Mouse (Mus musculus): Measurements from ENCODE around the gene Dido1. TPM values are rescaled to one million over a fixed set of nuclear protein-coding genes. Genes with fewer than 3 reads are reported as not detected.

Gene Dido1
- total RNA-seq (2012; rRNA removed) (27.9 and 30.1 TPM in 2 replicates), polyA plus RNA-seq (2012; ENCODE audit: insufficient read depth in 1 of 2, insufficient read length in 2 of 2, low read depth in 1 of 2, low replicate concordance in 2 of 2, missing spikeins in 1 of 2) (10 to 100 TPM; 17.8 to 35.1 TPM)

DNA sequence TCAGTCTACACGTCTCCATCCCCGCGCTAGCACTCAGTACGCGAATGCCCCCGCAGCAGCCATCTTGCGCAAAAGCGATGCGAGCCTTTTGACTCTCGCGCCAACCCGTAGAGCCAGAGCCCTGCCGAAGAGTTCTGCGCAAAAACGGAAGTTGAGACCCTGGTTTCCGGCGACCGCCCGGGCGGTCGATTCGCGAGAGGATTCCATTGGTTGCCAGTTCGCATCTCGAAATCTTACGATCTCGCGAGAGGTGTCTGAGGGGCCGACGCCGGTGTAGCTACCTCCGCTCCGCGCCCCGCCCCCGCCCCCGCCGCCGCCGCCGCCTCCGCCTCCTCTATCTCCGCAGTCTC lies at the start of gene Dido1, which contains the start of gene Gid8:
Gene Dido1 (minus strand): TSS at position 77 of the 350 bp plus-strand sequence.
Gene Gid8 (plus strand): TSS at position 195 of the 350 bp plus-strand sequence.
- peak within 1 kb of the TSS; percentile 95 for H3K9ac ChIP-seq (ENCODE audit: control insufficient read depth, low read depth, low read length, poor library complexity, severe bottlenecking)
- H3K79me2 ChIP-seq (ENCODE audit: control insufficient read depth, insufficient read depth, low read length, poor library complexity): peaks cover 65% of the 10 kb centered on the region
- TF ChIP-seq POLR2A (IDR thresholded peaks at IDR 0.05; ENCODE audit: control insufficient read depth in 1 of 2, insufficient read depth in 1 of 2, low read depth in 1 of 2, low read length in 2 of 2, poor library complexity in 1 of 2): peak in 1 of 2 experiments; percentile 78; a peak in 2 of 4 replicates
- TF ChIP-seq NELFE (IDR thresholded peaks at IDR 0.05; ENCODE audit: low read depth, low read length): peak; percentile 77
- TF ChIP-seq CHD2 (IDR thresholded peaks at IDR 0.05; ENCODE audit: low read length): peak; percentile 92
- no peak for TF ChIP-seq JUND (IDR thresholded peaks at IDR 0.05; ENCODE audit: low read depth, low read length)
- TF ChIP-seq RAD21 (IDR thresholded peaks at IDR 0.05; ENCODE audit: low read depth, low read length): no peak
- TF ChIP-seq BHLHE40 (IDR thresholded peaks at IDR 0.05; ENCODE audit: borderline replicate concordance, low read depth, low read length): no peak
- TF ChIP-seq ELF1 (IDR thresholded peaks at IDR 0.05; ENCODE audit: low read depth, low read length): peak; percentile 80
- no peak for TF ChIP-seq CTCF (IDR thresholded peaks at IDR 0.05 in 2 of 3, conservative IDR thresholded peaks at IDR 0.05 in 1 of 3; ENCODE audit: control insufficient read depth in 1 of 3, insufficient read depth in 1 of 3, low read depth in 2 of 3, low read length in 3 of 3, poor library complexity in 1 of 3, severe bottlenecking in 1 of 3)
- peak; percentile 82 for TF ChIP-seq KAT2A (conservative IDR thresholded peaks at IDR 0.05; ENCODE audit: low read depth, low read length)
- no peak for TF ChIP-seq POLR2AphosphoS5 (IDR thresholded peaks at IDR 0.05; ENCODE audit: borderline replicate concordance, low read depth, low read length)
- TF ChIP-seq SMC3 (IDR thresholded peaks at IDR 0.05; ENCODE audit: low read depth, low read length): no peak
- TF ChIP-seq MAZ (IDR thresholded peaks at IDR 0.05; ENCODE audit: low read depth, low read length): peak; percentile 73
- TF ChIP-seq NRF1 (IDR thresholded peaks at IDR 0.05; ENCODE audit: insufficient read depth, low read depth, low read length, poor library complexity, severe bottlenecking): peak; percentile 85
- no peak for TF ChIP-seq MYB (IDR thresholded peaks at IDR 0.05; ENCODE audit: low read depth, low read length)
- no peak for TF ChIP-seq MYC (IDR thresholded peaks at IDR 0.05; ENCODE audit: low read depth, low read length)
- peak; percentile 74 for TF ChIP-seq TCF12 (IDR thresholded peaks at IDR 0.05; ENCODE audit: low read depth, low read length)
- TF ChIP-seq TBP (IDR thresholded peaks at IDR 0.05; ENCODE audit: low read depth, low read length): peak; percentile 89
- TF ChIP-seq HCFC1 (IDR thresholded peaks at IDR 0.05; ENCODE audit: low read depth, low read length): peak; percentile 96
- TF ChIP-seq CHD1 (IDR thresholded peaks at IDR 0.05; ENCODE audit: low read depth, low read length): no peak
- peak; percentile 68; the same call in 1 of the 2 replicates for TF ChIP-seq ZMIZ1 (IDR thresholded peaks at IDR 0.05; ENCODE audit: low read depth, low read length)
- TF ChIP-seq SIN3A (IDR thresholded peaks at IDR 0.05; ENCODE audit: low read length): peak; percentile 91
- peak; percentile 79; the same call in 1 of the 2 replicates for TF ChIP-seq MXI1 (IDR thresholded peaks at IDR 0.05; ENCODE audit: low read depth, low read length)
- peak; percentile 47; the same call in 1 of the 2 replicates for TF ChIP-seq POLR2AphosphoS2 (IDR thresholded peaks at IDR 0.05; ENCODE audit: low read length)
- TF ChIP-seq USF1 (IDR thresholded peaks at IDR 0.05; ENCODE audit: low read depth, low read length): no peak
- TF ChIP-seq MAFK (IDR thresholded peaks at IDR 0.05; ENCODE audit: borderline replicate concordance, low read depth, low read length): no peak
- TF ChIP-seq RCOR1 (IDR thresholded peaks at IDR 0.05; ENCODE audit: low read depth, low read length): no peak
- peak; percentile 98 for DNase-seq (ENCODE audit: low read depth, low spot score)
- peaks cover 9 to 33% of the 10 kb centered on the region in 2 experiments for H3K4me1 ChIP-seq (ENCODE audit: control insufficient read depth in 1 of 2, insufficient read depth in 2 of 2, low read length in 2 of 2)
- peak within 1 kb of the TSS; percentile 84 for H3K27ac ChIP-seq (ENCODE audit: control insufficient read depth, low read depth, low read length)
- H3K36me3 ChIP-seq (ENCODE audit: control insufficient read depth in 1 of 2, insufficient read depth in 2 of 2, low read length in 2 of 2): peaks cover 8 to 43% of the 10 kb centered on the region in 2 experiments
- H3K9me3 ChIP-seq (replicated peaks; ENCODE audit: insufficient read depth, low read length): no peaks in the 10 kb centered on the region
- peak within 1 kb of the TSS; percentile 86 to 99 for H3K4me3 ChIP-seq (ENCODE audit: control insufficient read depth in 1 of 2, insufficient read depth in 1 of 2, low read depth in 2 of 2, low read length in 2 of 2)
- H3K27me3 ChIP-seq (ENCODE audit: control insufficient read depth in 1 of 2, insufficient read depth in 2 of 2, low read length in 2 of 2): no peaks in the 10 kb centered on the region
